Mouse (Mus musculus): ENCODE data around the gene Slc25a51. TPM values are rescaled to one million over a fixed set of nuclear protein-coding genes. Genes with fewer than 3 reads are reported as not detected.

Gene Slc25a51
- total and polyA plus RNA-seq, 2 experiments from 2014 or later = 69.7 to 132 TPM

DNA sequence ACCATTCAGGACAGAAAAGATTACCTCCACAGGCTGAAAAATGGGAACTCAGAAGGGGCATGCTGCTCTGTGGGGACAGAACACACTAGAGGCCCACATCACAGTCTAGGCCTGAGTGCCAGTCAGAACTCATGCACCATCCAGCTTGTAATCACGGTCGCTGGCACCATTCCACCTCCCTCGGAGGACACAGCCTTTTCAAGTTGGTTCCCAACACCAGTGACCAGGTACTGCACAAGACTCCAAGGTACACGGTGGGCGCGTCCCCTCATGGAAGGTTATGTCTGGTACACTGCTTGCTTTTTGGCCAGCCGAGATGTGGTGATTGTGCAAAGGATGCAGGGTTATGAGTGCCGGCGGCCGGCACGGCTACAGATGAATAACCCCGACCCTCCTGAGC is 25.5 kb upstream of the Slc25a51 start:
- no peak overlapping the region for H3K9ac ChIP-seq (replicated peaks; ENCODE audit: low read length, poor library complexity, severe bottlenecking)
- WGBS = 77% methylated on average over 12 of the region's 12 CpGs
- no peaks in the 10 kb centered on the region for H3K36me3 ChIP-seq (ENCODE audit: insufficient read depth, low read length)
- DNase-seq (ENCODE audit: low spot score) = no peak
- no peaks in the 10 kb centered on the region for H3K27me3 ChIP-seq (ENCODE audit: insufficient read depth, low read length)
- no peak for TF ChIP-seq CTCF (IDR thresholded peaks at IDR 0.05)
- no peak overlapping the region for H3K4me2 ChIP-seq (ENCODE audit: low read depth, low read length, poor library complexity, severe bottlenecking)
- H3K9me3 ChIP-seq (ENCODE audit: low read length) = no peaks in the 10 kb centered on the region
- no peak overlapping the region for H3K4me3 ChIP-seq (ENCODE audit: low read depth, low read length)
- ATAC-seq (ENCODE audit: low FRiP score) = no peak
- no peaks in the 10 kb centered on the region for H3K4me1 ChIP-seq (ENCODE audit: insufficient read depth, low read length)
- H3K27ac ChIP-seq (ENCODE audit: low read depth, low read length) = no peak overlapping the region

DNA sequence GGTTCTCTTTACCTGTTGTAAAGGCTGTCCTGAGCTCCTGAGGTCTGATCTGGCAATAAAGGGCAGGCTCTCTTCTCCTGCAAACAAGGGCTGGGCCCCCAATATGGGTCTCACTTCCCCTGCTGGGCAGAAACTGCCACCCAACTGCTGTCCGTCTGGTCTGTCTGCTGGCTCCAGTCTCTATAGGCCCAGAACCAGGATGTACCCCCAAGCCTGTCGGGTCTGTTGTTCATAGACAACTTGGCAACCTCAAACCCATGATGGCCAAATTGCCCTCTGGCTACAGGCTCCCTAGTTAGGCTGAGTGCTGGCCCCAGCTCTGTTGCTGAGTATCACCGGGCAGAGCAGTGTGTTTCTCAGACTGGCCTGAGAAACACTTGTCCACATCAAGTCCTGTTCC is 23.2 kb upstream of the Slc25a51 start:
- TF ChIP-seq CTCF (IDR thresholded peaks at IDR 0.05) = no peak
- no peak overlapping the region for H3K27ac ChIP-seq (ENCODE audit: low read depth, low read length)
- no peak for DNase-seq (ENCODE audit: low spot score)

DNA sequence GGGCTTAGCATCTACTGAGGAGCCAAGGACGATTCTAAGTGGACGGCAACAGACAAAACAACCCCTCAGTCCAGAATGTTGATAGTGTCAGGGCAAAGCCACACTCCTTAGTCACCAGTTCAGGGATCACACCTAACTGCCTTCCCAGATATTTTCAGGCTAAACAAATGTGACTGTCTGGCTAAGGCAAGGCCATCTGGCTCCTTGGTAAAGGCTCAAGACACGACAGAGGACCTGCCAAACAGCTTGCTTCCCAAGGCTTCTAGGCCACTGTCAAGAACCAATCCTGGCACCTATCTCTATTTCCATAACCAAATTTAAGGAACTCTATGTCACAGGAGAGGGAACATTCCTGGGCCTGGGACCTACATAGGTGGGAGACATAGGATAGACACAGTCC is 22.8 kb upstream of the Slc25a51 start:
- DNase-seq (ENCODE audit: low spot score) = no peak

More for the DNA sequence above, 23.2 kb upstream of the Slc25a51 start:
- Histone ChIP-seq H3K9ac (replicated peaks; ENCODE audit: low read length, poor library complexity, severe bottlenecking) (no peak overlapping the region), H3K4me2 (ENCODE audit: low read depth, low read length, poor library complexity, severe bottlenecking) (no peak overlapping the region), H3K36me3 (ENCODE audit: insufficient read depth, low read length) (no peaks in the 10 kb centered on the region), H3K4me3 (ENCODE audit: low read depth, low read length) (no peak overlapping the region), H3K27me3 (ENCODE audit: insufficient read depth, low read length) (no peaks in the 10 kb centered on the region), H3K9me3 (ENCODE audit: low read length) (no peaks in the 10 kb centered on the region), H3K4me1 (ENCODE audit: insufficient read depth, low read length) (peaks cover 3% of the 10 kb centered on the region)
- 86% methylated on average over 3 of the region's 3 CpGs for WGBS
- no peak for ATAC-seq (ENCODE audit: low FRiP score)

DNA sequence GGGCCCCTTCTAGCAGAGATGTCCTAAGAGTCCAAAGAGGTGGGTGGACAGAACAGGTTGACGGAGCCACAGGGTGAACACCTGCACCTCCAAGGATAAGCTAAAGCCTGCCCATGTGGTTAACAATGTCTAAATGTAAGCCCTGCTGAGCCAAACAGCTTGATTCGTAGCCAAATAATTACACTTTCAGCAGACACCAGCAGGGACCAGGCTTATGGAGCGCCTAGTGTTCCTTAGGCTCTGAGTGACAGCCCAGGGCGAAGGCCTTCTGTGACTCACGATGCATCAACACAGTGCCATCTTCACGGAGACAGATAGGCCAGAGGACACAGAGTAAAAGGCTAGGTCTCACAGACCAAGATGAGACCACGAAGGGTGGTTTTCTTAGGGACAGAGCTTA is 20.9 kb upstream of the Slc25a51 start:
- peaks cover 3% of the 10 kb centered on the region for H3K4me1 ChIP-seq (ENCODE audit: insufficient read depth, low read length)
- DNase-seq (ENCODE audit: low spot score) (peak; percentile 67), ATAC-seq (ENCODE audit: low FRiP score) (no peak)
- 55% methylated on average over 7 of the region's 7 CpGs for WGBS
- no peak overlapping the region for H3K9ac ChIP-seq (replicated peaks; ENCODE audit: low read length, poor library complexity, severe bottlenecking)
- no peak for TF ChIP-seq CTCF (IDR thresholded peaks at IDR 0.05)
- H3K9me3 ChIP-seq (ENCODE audit: low read length) = no peaks in the 10 kb centered on the region
- H3K4me3 ChIP-seq (ENCODE audit: low read depth, low read length) = no peak overlapping the region
- no peaks in the 10 kb centered on the region for H3K27me3 ChIP-seq (ENCODE audit: insufficient read depth, low read length)
- no peak overlapping the region for H3K27ac ChIP-seq (ENCODE audit: low read depth, low read length)
- no peaks in the 10 kb centered on the region for H3K36me3 ChIP-seq (ENCODE audit: insufficient read depth, low read length)
- H3K4me2 ChIP-seq (ENCODE audit: low read depth, low read length, poor library complexity, severe bottlenecking) = no peak overlapping the region

More for the DNA sequence above, 22.8 kb upstream of the Slc25a51 start:
- no peak overlapping the region for H3K4me3 ChIP-seq (ENCODE audit: low read depth, low read length)
- no peak overlapping the region for H3K27ac ChIP-seq (ENCODE audit: low read depth, low read length)
- WGBS = 91% methylated on average over 3 of the region's 3 CpGs
- no peaks in the 10 kb centered on the region for H3K27me3 ChIP-seq (ENCODE audit: insufficient read depth, low read length)
- H3K4me1 ChIP-seq (ENCODE audit: insufficient read depth, low read length) = peaks cover 3% of the 10 kb centered on the region
- H3K9ac ChIP-seq (replicated peaks; ENCODE audit: low read length, poor library complexity, severe bottlenecking) = no peak overlapping the region
- TF ChIP-seq CTCF (IDR thresholded peaks at IDR 0.05) = no peak
- no peaks in the 10 kb centered on the region for H3K36me3 ChIP-seq (ENCODE audit: insufficient read depth, low read length)
- ATAC-seq (ENCODE audit: low FRiP score) = no peak
- H3K9me3 ChIP-seq (ENCODE audit: low read length) = no peaks in the 10 kb centered on the region
- H3K4me2 ChIP-seq (ENCODE audit: low read depth, low read length, poor library complexity, severe bottlenecking) = no peak overlapping the region

DNA sequence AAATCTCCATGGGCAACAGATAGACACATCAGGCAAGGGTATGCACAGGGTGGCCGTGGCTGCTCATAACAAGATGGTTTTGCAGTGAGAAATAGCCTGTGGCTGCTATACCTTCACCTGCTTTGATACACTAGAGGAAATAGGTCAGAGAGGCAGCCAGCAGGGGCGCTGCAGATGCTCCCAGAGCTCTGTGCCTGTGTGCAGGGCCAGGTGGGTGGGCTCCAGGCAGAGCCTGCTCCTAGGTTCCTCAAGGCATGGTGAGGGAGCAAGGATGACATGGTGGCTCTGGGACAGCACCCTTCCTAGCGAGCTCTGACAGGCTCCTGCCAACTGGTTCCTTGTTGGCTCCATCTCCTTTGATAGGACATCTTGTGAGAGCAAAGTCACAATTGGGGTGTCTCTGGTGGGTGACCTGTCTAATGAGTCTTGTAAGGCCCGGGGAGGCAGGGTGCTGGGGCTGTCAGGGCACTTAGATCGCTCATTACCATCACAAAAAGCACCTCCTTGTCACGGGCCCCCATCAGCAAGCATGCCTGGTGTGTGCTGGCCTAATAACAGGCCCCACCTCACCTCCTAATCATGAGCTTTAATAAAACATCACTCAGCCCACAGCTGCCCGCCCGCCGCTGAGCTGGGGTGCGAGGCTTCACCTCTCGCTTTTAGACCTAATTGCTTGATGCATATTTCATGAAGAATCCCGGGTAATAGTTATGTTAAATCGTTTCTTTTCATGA is 18.3 kb upstream of the Slc25a51 start:
- H3K9ac ChIP-seq (replicated peaks; ENCODE audit: low read length, poor library complexity, severe bottlenecking) = no peak overlapping the region
- H3K27me3 ChIP-seq (ENCODE audit: insufficient read depth, low read length) = no peaks in the 10 kb centered on the region
- peak; percentile 45 for DNase-seq (ENCODE audit: low spot score)
- no peak overlapping the region for H3K4me3 ChIP-seq (ENCODE audit: low read depth, low read length)
- H3K9me3 ChIP-seq (ENCODE audit: low read length) = no peaks in the 10 kb centered on the region
- H3K4me1 ChIP-seq (ENCODE audit: insufficient read depth, low read length) = peaks cover 3% of the 10 kb centered on the region
- WGBS = 41% methylated on average over 13 of the region's 13 CpGs
- H3K36me3 ChIP-seq (ENCODE audit: insufficient read depth, low read length) = no peaks in the 10 kb centered on the region
- no peak; the same call in 1 of the 2 replicates for ATAC-seq (ENCODE audit: low FRiP score)
- TF ChIP-seq CTCF (IDR thresholded peaks at IDR 0.05) = peak; percentile 72
- no peak overlapping the region for H3K4me2 ChIP-seq (ENCODE audit: low read depth, low read length, poor library complexity, severe bottlenecking)
- no peak overlapping the region for H3K27ac ChIP-seq (ENCODE audit: low read depth, low read length)

DNA sequence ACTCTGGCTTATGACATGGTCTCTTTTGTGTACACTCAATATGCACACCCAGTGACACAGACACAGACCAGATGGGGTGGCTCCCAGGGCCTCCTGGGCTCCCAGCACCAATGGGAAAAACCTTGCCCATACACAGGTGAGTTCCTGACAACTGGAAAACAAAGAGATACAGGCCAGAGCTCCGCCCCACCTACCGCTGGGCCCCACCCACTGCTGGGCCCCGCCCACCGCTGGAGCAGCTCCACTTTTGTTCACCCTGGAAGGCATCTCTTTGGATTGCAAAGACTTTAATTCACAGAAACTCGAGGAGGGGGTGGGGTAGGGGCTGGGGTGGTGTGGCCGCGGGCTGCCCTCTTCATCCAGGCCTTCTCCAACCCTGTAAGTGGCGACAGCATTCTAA is 14.8 kb upstream of the Slc25a51 start:
- no peak overlapping the region for H3K4me2 ChIP-seq (ENCODE audit: low read depth, low read length, poor library complexity, severe bottlenecking)
- H3K9ac ChIP-seq (replicated peaks; ENCODE audit: low read length, poor library complexity, severe bottlenecking) = no peak overlapping the region
- no peaks in the 10 kb centered on the region for H3K9me3 ChIP-seq (ENCODE audit: low read length)
- no peaks in the 10 kb centered on the region for H3K27me3 ChIP-seq (ENCODE audit: insufficient read depth, low read length)
- TF ChIP-seq CTCF (IDR thresholded peaks at IDR 0.05) = no peak
- DNase-seq (ENCODE audit: low spot score) (no peak), ATAC-seq (ENCODE audit: low FRiP score) (no peak)
- H3K4me1 ChIP-seq (ENCODE audit: insufficient read depth, low read length) = peaks cover 3% of the 10 kb centered on the region
- no peaks in the 10 kb centered on the region for H3K36me3 ChIP-seq (ENCODE audit: insufficient read depth, low read length)
- H3K4me3 ChIP-seq (ENCODE audit: low read depth, low read length) = no peak overlapping the region
- WGBS = 28% methylated on average over 8 of the region's 8 CpGs
- no peak overlapping the region for H3K27ac ChIP-seq (ENCODE audit: low read depth, low read length)
